Mouse (Mus musculus) stomach, postnatal 0 days (tissue): ENCODE results near the gene Pdzrn4.

ENCODE experiments used
- CTCF ChIP-seq: IDR thresholded peaks from 2 replicates; pipeline ENCODE4 v1.5.1; 2016; ENCODE audit warnings: antibody characterized with exemption, low read depth, mild to moderate bottlenecking, moderate library complexity
- EP300 ChIP-seq: optimal IDR thresholded peaks from 2 replicates; pipeline ENCODE3; 2016; ENCODE audit warnings: antibody characterized with exemption

- TF ChIP-seq CTCF (no peak), EP300 (no peak)
Measured at GRCm38 (mm10) chr15:92449112-92449511, 52.4 kb downstream of the Pdzrn4 start.
